Mouse (Mus musculus): Measurements from ENCODE around the gene Ciart.
"Not testable (repeated sequence)": the region's sequence is repeated elsewhere in the genome, so short reads cannot be mapped to it uniquely, and the experiment has no call there.

The Ciart gene

DNA sequence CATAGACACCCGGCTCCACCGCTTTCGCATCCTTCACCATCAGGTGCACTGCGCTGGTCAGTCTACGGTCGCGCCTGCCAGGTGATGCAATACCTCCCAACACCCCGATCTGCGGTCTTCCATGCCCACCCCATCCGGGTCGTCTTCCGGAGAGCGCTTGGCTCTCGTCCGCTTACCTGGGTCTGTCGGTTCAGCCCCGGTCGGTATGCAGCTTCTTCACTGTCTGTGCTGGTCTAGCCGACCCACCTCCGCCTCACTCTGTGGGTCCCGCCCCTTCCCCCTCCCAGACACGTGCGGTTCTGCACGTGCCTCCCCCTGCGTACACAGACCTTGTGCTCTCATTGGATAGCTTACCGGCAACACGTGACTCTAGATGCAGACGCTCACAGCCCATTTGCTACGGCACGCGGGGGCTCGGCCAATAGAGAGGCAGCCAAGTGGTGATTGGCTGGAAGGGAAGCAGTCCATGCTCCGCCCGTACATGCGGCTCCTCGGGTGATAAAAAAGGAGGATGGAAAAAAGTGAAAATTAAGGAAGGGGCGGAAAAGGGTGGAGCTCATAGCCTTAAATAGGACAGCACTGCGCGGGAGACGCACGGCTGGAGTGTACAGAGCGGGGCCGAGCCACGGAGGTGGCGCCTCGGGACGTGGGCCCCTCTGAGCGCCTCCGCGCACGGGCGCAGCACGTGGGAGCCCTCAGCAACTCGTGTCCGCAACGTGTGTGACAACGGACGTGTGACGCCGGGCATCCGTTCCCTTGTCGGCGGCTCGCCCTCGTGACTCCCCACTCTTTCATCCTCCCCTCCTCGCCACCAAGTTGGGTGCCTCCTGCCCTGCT lies at the start of gene Ciart:
TSS of gene Ciart (minus strand) at position 273 of the 837 bp plus-strand sequence.
- peak; percentile 80 for DNase-seq (ENCODE audit: low read depth)

- no peak for DNase-seq (ENCODE audit: low read depth)
Observed at GRCm38 (mm10) chr3:95931471-95931870, 49.4 kb upstream of the Ciart start.

DNA sequence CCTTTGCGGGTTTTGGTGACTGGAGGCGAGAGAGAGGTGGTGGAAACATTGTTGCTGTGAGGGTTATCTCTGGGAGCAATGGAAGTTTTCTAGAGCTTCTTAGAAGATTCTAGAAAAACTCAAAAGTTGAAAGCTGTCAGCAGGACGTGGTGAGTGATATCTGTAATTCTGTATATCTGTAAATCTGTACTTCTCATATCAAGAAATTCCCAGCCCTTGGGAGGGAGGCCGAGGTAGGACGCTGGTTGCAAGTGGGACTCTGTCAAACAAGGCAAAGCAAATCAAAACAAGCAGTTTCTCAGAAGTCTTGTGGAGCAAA lies 48.4 kb upstream of the Ciart start:
- DNase-seq (ENCODE audit: low read depth), result no peak

GRCm38 (mm10) chr3:95929581-95930470 lies 47.8 kb upstream of the Ciart start:
- DNase-seq (ENCODE audit: low read depth), result peak; percentile 55

DNA sequence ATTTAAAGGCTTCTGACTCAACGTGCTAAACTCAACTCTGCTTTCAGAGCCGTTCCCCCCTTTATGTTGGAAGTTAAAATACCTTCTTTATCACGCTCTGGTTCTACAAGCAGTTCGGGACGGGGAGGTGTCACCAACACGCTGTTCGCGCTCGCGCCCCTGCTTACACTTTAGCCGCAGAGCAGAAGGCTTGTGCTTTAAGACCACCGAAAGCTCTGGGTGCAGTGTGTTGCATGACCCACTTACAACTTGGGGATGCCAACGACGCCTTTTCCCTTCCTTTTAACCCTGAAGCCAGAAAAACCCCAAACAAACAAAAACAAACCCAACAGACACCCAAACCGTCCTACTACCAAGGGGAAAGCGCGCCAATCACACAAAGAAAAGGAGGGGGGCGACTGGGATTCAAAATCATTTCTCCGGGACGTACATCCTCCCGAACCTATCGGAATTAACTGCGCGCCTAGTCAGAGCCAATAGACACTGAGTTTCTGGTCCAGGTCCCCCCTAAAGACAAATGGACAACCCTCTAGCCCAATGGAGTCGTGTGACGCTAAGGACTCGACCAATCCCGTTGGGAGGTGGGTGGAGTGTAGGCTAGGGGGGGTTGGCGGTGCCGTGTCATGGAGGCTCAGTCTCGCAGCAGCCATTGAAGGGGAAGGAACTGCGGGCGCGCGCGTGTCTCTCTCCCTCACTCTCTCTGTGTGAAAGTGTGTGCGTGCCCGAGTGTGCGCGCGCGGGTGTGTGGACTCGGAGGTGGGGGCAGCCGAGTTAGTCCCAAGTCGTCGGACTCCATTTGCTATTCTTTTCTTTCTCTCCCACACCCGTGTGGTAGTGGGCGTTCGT lies 46.8 kb upstream of the Ciart start, which contains the start of gene Anp32e:
TSS of gene Anp32e (plus strand) at position 589 of the 846 bp plus-strand sequence.
- DNase-seq (ENCODE audit: low read depth), result peak; percentile 98

- DNase-seq (ENCODE audit: low read depth), result no peak
Observed at GRCm38 (mm10) chr3:95928261-95928657, 46.2 kb upstream of the Ciart start.

DNA sequence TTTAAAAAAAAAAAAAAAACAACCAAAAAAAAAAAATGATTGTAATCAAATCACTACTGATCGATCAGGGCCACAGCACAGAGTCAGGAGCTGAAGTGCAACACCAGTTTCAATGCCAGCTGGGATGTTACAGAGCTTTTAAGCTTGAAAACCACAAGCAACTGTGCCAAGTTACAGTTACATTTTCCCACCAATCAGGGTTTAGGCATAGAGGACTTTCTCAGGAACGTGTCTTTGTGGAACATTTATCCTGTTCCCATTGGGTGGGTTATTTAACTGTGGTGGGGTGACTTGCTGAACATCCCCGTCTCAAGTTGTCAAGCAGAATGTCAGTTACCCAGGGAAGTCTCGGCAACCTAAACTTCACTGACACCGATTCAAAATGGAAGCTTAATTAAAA lies 43.0 kb upstream of the Ciart start:
- DNase-seq (ENCODE audit: low read depth), result no peak

GRCm38 (mm10) chr3:95924185-95924584 lies 42.1 kb upstream of the Ciart start:
- no peak for DNase-seq (ENCODE audit: low read depth)

GRCm38 (mm10) chr3:95923429-95923828 lies 41.4 kb upstream of the Ciart start:
- DNase-seq (ENCODE audit: low read depth), result not testable (repeated sequence)

GRCm38 (mm10) chr3:95920532-95920931 lies 38.5 kb upstream of the Ciart start:
- DNase-seq (ENCODE audit: low read depth), result not testable (repeated sequence)

DNA sequence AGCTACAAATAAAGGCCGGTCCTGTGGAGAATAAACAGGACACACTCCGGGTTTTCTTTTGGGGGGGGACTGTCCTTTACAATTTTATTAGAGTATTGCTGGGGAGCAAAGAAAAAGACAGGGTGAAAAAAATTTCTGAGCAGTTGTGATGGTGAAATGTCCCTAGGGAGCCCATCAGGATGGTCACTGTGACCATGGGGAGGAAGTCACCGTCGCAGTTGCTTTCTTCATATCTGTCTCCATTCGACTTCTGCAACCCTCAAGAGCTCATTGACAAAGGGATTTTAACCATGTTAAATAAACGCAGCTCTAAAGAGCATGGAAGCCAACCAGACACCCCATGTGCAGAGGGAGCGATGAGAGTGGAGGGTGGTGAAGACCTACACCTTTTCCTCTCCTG lies 34.7 kb upstream of the Ciart start:
- DNase-seq (ENCODE audit: low read depth), result no peak

DNA sequence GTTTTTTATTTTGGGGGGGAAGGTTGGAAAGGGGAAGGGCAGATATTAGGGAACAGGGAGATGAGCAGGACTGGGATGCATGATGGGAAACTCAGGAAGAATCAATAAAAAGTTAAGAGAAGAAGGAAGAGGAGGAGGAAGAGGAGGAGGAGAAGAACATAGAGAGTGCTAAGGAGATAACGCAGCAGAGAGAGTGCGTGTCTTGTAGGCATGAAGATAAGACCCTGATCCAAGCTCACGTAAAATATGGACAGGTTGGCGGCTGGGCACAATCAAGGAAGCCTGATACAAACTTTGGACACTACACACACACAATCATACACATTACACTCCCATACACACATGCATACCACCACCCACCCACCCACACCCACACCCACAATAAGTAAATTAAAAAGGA lies 32.7 kb upstream of the Ciart start:
- no peak for DNase-seq (ENCODE audit: low read depth)

GRCm38 (mm10) chr3:95907613-95908012 lies 25.6 kb upstream of the Ciart start:
- DNase-seq (ENCODE audit: low read depth), result no peak

DNA sequence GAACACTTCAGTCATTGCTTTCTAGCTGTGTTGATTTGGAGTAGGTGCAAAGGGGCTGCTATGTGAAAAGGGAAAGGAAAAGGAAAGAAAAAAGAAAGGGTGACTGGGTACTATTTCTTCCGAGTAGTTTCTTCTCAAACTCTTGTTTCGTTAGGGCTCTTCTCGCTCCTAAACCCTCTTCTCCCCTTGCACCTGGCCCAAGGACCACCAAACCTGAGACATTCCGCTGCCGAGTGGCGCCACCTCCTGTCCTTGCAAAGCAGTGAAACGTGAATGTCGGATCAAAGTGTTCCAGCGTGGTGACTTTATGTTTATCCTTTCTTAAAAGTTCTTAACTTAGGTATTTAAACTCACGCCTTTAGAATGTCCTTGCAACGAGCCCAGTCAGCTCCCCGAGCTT lies 24.8 kb upstream of the Ciart start:
- no peak for DNase-seq (ENCODE audit: low read depth)

DNA sequence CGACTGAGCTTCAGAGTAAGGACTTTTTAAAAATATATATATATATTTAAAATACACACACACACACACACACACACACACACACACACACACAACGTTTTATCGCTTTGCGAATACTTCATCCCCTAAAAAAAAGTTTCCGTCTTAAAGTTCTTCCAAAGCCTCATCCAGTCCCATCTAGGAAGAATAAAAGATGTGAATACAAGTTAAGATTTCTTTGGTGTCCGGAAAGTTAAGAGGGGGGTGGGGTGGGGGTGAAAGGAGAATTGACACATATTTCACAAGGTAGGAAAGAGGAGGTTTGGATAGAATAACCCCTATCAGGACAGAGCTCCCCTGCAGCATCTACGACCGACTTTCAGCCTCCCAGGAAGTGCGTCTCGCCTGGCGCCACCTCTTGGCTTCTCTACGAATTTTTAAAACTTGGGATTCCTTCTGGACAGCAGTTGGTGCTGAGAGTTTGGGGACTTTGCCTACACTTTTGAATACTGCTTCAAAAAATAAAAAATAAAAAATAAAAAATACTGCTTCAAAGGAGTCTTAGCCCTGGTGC lies 24.0 kb upstream of the Ciart start:
- peak; percentile 48 for DNase-seq (ENCODE audit: low read depth)

- no peak for DNase-seq (ENCODE audit: low read depth)
Observed at GRCm38 (mm10) chr3:95905146-95905939, 23.3 kb upstream of the Ciart start.

DNA sequence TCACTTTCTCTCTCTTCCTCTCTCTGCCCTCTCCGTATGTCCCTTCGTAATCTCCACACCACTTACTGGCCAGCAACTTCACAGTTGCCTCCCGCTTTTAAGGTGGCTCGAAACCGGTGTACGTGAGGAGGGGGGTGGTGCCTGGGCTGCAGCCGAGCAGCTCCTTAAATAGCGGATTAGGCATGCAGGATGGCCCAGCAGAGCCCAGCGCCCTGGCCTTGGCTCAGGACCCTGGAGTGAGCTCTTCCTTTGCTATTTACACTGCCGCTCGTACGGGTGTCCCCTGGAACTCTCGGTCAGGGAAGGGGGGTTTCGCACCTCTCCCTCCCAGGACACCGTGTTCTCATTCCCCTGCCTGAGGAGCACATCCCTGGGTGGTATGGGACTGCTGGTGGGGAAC lies 22.5 kb upstream of the Ciart start, which contains the start of gene Car14:
TSS of gene Car14 (minus strand) at position 124 of the 400 bp plus-strand sequence.
- no peak for DNase-seq (ENCODE audit: low read depth)

DNA sequence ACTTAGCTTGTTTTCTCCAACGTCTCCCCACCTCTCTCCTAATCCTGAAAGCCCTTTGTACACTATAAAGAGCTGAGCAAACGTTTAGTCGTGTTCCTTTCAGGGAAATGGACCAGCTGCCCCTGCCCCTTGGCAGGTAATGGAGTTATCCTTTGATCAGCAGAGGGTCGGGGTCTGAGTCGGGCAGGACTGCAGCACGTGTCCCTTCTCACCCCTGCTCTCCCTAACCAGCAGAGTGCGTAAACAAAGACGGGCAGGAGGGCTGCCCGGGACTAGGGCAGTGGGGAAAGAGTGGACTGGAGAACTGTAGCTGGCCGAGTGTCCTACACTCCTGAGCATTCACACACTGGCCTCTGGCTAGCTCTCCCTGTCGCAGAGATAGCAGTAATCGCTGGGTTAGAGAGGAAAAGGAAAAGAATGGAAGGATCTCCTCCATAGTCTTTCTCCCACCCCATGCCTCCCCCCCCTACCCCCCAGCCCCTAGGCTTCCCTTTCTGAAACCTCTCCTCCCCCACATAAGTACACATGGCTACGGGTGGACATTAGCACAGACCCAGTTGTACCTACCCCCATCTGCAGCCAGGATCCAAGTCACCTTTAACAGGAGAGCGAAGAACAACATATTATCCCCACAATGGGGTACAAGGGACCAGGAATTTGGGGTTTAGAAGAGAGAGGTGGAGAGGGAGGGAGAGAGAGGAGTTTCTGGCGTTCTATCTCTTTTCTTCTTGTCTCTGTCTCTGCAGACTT lies 21.9 kb upstream of the Ciart start:
- DNase-seq (ENCODE audit: low read depth), result no peak

- DNase-seq (ENCODE audit: low read depth), result no peak
Observed at GRCm38 (mm10) chr3:95902643-95903042, 20.6 kb upstream of the Ciart start.

DNA sequence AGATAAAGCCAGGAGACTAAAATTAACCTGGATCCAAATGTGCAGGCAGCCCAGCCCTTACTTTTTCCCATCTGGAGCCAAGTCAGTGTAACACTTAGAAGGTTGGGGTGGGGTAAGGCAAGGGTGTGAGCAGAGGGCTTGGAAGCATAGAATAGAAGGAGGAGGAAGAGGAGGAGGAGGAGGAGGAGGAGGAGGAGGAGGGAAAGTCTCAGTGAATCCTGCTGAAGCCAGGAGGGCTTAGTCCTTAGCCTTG lies 20.2 kb upstream of the Ciart start:
- DNase-seq (ENCODE audit: low read depth), result no peak
